ENCODE assay signal across 5 mouse cellular contexts in the genomic region with DNA sequence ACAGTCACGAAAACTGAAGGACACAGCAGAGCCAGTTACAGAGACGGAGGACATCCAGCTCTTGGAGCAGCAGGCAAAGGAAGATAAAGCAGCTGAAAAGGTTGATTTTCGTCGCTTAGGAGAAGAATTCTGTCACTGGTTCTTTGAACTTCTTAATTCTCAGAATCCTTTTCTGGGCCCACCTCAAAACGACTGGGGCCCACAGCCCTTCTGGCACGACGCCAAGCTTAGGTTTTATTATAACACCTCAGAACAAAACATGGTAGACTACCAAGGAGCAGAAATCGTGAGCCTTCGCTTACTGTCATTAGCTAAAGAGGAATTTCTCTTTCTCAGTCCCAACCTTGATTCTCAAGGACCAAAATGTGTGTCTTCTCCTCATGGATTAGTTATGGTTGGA. TPM values are rescaled to one million over a fixed set of nuclear protein-coding genes. Genes with fewer than 3 reads are reported as not detected.
DNase-seq lines count a peak whose midpoint lies in the region; ATAC-seq and TF ChIP-seq lines count a peak whose summit lies in the region.
"Not testable (repeated sequence)": the region's sequence is repeated elsewhere in the genome, so short reads cannot be mapped to it uniquely, and the experiment has no call there.

No protein-coding gene starts in this region.

- peaks cover 49% of the 10 kb centered on the region for H3K4me1 ChIP-seq in bone marrow macrophage, adult 2 months (ENCODE audit: control insufficient read depth, insufficient read depth, low read length)
- H3K4me1 ChIP-seq in heart, postnatal 0 days (ENCODE audit: control insufficient read depth, insufficient read depth) = peaks cover 40% of the 10 kb centered on the region

- H3K4me2 ChIP-seq in heart, postnatal 0 days (ENCODE audit: low read depth, low read length) = not testable (repeated sequence)

- H3K27me3 ChIP-seq in heart, postnatal 0 days (ENCODE audit: control insufficient read depth, insufficient read depth, low read length) = not testable (repeated sequence)

- 0 out of 2 replicates have a peak overlapping the region, but pooled peaks have one; percentile 26 for H3K27ac ChIP-seq in bone marrow macrophage, adult 2 months (ENCODE audit: insufficient read depth, low read depth, low read length)
- peak overlapping the region; percentile 57; the same call in 1 of the 2 replicates for H3K27ac ChIP-seq in heart, postnatal 0 days (ENCODE audit: low read depth)
- H3K27ac ChIP-seq in layer of hippocampus, adult 2 months = peak overlapping the region; percentile 67; the same call in 1 of the 2 replicates

- not testable (repeated sequence) for H3K9ac ChIP-seq in heart, postnatal 0 days (replicated peaks; ENCODE audit: low read depth, low read length)

- not testable (repeated sequence) for TF ChIP-seq EP300 in heart, postnatal 0 days (IDR thresholded peaks at IDR 0.05; ENCODE audit: low read depth)

- not testable (repeated sequence) for H3K4me3 ChIP-seq in bone marrow macrophage, adult 2 months (ENCODE audit: insufficient read depth, low read length); heart, postnatal 0 days (ENCODE audit: low read depth, low read length); layer of hippocampus, adult 2 months

- not testable (repeated sequence) for ATAC-seq in heart, postnatal 0 days (ENCODE audit: insufficient read depth, low read depth)

- DNase-seq in c-Kit-positive CD71-positive TER-119-positive erythroid progenitor cells, embryonic 14.5 days (ENCODE audit: low spot score) = peak; percentile 40
- DNase-seq in heart, postnatal 0 days (ENCODE audit: low spot score); layer of hippocampus, adult 2 months (ENCODE audit: low spot score in 2 of 2): not testable (repeated sequence)
- DNase-seq in thymus, postnatal 14 days = peak; percentile 44

- H3K36me3 ChIP-seq in heart, postnatal 0 days (replicated peaks; ENCODE audit: control insufficient read depth, insufficient read depth, low read length) = not testable (repeated sequence)

- H3K9me3 ChIP-seq in heart, postnatal 0 days (replicated peaks; ENCODE audit: control insufficient read depth, low read length) = not testable (repeated sequence)

- TF ChIP-seq CTCF in bone marrow macrophage, adult 2 months (IDR thresholded peaks at IDR 0.05; ENCODE audit: low read depth, low read length); heart, postnatal 0 days (IDR thresholded peaks at IDR 0.05; ENCODE audit: low read depth); layer of hippocampus, adult 2 months (conservative IDR thresholded peaks at IDR 0.05): not testable (repeated sequence)

- not testable (repeated sequence) for TF ChIP-seq POLR2A in bone marrow macrophage, adult 2 months (IDR thresholded peaks at IDR 0.05; ENCODE audit: borderline replicate concordance, low read depth, low read length)

- WGBS in heart, postnatal 0 days = 67% methylated on average over 9 of the region's 9 CpGs

RNA-seq across cellular contexts. Expression of a gene that starts 26.9 kb away (rescaled TPM):
- 15.5 and 16.4 TPM in 2 replicates for polyA plus RNA-seq in bone marrow macrophage, adult 2 months (2012; ENCODE audit: insufficient read depth, insufficient read length, missing spikeins)
- total RNA-seq in heart, postnatal 0 days (2014; rRNA removed; ENCODE audit: low replicate concordance) = 186 and 215 TPM in 2 replicates
- polyA plus RNA-seq in heart, postnatal 0 days (2015; fragmentation: Nextera tagmentation; extraction: Ambion mirVana) = 55.9 and 62.8 TPM in 2 replicates
- total RNA-seq in layer of hippocampus, adult 2 months (2021) = 10 to 100 TPM; 27.0 to 27.2 TPM
